Mouse (Mus musculus) G1E (cell line): Measurements from ENCODE around the gene Sppl3. TPM values are rescaled to one million over a fixed set of nuclear protein-coding genes. Genes with fewer than 3 reads are reported as not detected.

Experiments used
- ATAC-seq: 2 replicates; pipeline ENCODE4 v1.8.0; 2016; ENCODE audit warnings: mild to moderate bottlenecking; ENCODE audit not compliant: insufficient number of reproducible peaks, poor library complexity, low FRiP score, severe bottlenecking; ENCODE audit errors: extremely low read depth
- DNase-seq: peaks from one replicate; pipeline ENCODE4 v3.0.0; 2012; ENCODE audit warnings: low spot score
- H3K27me3 ChIP-seq: 2 replicates; pipeline ENCODE4 v1.6.1; 2012; ENCODE audit warnings: mild to moderate bottlenecking, low read length, inconsistent platforms; ENCODE audit not compliant: insufficient read depth
- H3K36me3 ChIP-seq: replicated peaks from 2 replicates; pipeline ENCODE3; 2012; ENCODE audit warnings: mild to moderate bottlenecking, inconsistent platforms
- H3K4me1 ChIP-seq: 2 replicates; pipeline ENCODE4 v1.6.1; 2012; ENCODE audit warnings: low read depth, low read length, inconsistent platforms, mixed read lengths; ENCODE audit not compliant: insufficient read depth
- H3K4me3 ChIP-seq: 2 replicates; pipeline ENCODE4 v1.5.1; 2012; ENCODE audit warnings: low read depth, mild to moderate bottlenecking, inconsistent platforms, low read length, moderate library complexity, mixed read lengths
- H3K9me3 ChIP-seq: replicated peaks from 2 replicates; pipeline ENCODE4 v1.6.1; 2012; ENCODE audit warnings: inconsistent platforms
- CTCF ChIP-seq: IDR thresholded peaks from 2 replicates; pipeline ENCODE4 v1.5.1; 2012; ENCODE audit warnings: low read depth, low read length, inconsistent platforms, mixed read lengths
- GATA1 ChIP-seq: IDR thresholded peaks from 2 replicates; pipeline ENCODE4 v1.6.1; 2012; ENCODE audit warnings: borderline replicate concordance, low read length, inconsistent platforms, mixed read lengths
- GATA2 ChIP-seq: IDR thresholded peaks from 2 replicates; pipeline ENCODE4 v1.6.1; 2012; ENCODE audit warnings: low read depth, low read length, inconsistent platforms, borderline replicate concordance
- POLR2AphosphoS5 ChIP-seq: IDR thresholded peaks from 2 replicates; pipeline ENCODE4 v1.6.1; 2012; ENCODE audit warnings: low read depth, low read length, inconsistent platforms; ENCODE audit not compliant: insufficient replicate concordance
- TAL1 ChIP-seq: conservative IDR thresholded peaks from 2 replicates; pipeline ENCODE4 v1.6.1; 2012; ENCODE audit warnings: low read depth, low read length, inconsistent platforms, mixed read lengths
- polyA plus RNA-seq: library from polyadenylated mRNA; stranded (reverse); fragments of >175 nt; gene quantifications from 2 replicates; pipeline ENCODE4 v1.2.3, GENCODE M21; 2012
- total RNA-seq, 2 experiments: library from RNA; stranded (forward) in 1 of 2; stranded (reverse) in 1 of 2; fragments of 200-1000 nt in 1 of 2; fragments of >200 nt in 1 of 2; fragmentation: Nextera tagmentation in 1 of 2; gene quantifications; 2 replicates each; pipeline ENCODE4 v1.2.3; 2014 to 2017

Sppl3 gene
- total and polyA plus RNA-seq, 3 experiments = 29.5 to 69.2 (median 35.9) TPM

DNA sequence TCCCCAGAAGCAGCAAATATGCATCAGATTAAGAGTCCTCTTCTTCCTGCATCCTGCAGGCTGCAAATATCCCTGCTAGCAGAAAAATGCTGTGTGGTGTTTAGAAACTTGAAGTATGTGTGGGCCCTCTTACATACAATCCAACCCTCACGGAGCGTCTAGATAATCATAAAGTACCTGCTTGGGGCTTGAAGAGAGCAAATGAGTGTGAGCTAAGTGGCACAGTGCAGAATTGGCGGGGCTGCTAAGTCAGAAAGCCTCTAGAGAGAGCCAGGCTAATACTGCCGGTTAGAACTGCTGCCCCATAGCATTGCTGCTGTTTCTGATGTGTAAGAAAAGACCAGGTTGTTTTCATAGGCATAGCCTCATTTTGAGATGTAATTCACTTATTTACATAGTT lies 18.0 kb downstream of the Sppl3 start:
- Histone ChIP-seq H3K9me3 (peaks cover 5% of the 10 kb centered on the region), H3K4me1 (peaks cover 63% of the 10 kb centered on the region), H3K27me3 (no peaks in the 10 kb centered on the region), H3K36me3 (peaks cover 69% of the 10 kb centered on the region), H3K4me3 (no peak overlapping the region)
- DNase-seq (no peak), ATAC-seq (no peak)
- no peak for TF ChIP-seq TAL1
- no peak for TF ChIP-seq GATA1
- TF ChIP-seq CTCF = no peak
- TF ChIP-seq GATA2 = no peak
- TF ChIP-seq POLR2AphosphoS5 = no peak

DNA sequence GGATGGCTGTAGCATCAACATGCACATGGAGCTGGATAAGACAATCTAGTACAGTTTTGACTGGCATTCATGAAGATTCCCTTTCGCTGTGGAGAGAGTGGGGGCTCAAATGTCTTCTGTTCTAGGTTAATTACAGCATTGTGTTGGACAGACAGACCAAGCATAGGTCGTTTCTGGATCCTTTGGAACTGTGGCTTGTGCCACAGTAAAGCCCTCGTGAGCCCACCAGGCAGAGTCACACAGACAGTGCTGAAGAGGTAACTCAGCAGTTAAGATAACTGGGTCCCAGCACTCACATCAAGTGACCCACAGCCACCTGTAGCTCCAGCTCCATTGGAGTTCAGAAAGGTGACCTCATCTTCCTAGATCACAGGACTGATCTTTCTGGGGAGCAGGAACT lies 18.6 kb downstream of the Sppl3 start:
- peaks cover 5% of the 10 kb centered on the region for H3K9me3 ChIP-seq
- TF ChIP-seq CTCF (no peak), GATA2 (no peak), TAL1 (no peak), POLR2AphosphoS5 (no peak), GATA1 (no peak)

DNA sequence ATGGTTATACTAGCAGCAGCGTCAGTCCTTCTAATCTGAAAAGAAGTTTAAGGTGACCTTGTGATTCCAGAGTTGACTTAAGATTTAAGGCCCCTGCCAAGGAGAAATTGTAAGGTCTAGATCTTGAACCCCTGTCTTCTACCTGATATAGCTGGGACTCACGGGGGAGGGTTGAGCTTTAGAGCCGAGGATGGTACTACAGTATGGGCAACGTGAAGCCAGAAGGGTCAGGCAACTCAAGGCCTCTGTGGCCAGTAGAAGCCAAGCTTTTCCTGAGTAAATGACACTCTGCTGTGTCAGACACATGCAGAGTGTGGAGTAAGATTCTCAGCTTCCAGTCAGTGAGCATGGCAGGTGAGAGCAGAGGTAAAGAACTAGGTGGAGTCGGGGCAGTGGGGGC lies 20.6 kb downstream of the Sppl3 start:
- ATAC-seq = no peak
- no peak for DNase-seq
- TF ChIP-seq GATA2 = no peak
- no peak for TF ChIP-seq TAL1
- no peak for TF ChIP-seq POLR2AphosphoS5
- TF ChIP-seq GATA1 = no peak
- no peak for TF ChIP-seq CTCF
- H3K36me3 ChIP-seq = peaks cover 72% of the 10 kb centered on the region
- peaks cover 64% of the 10 kb centered on the region for H3K4me1 ChIP-seq
- no peaks in the 10 kb centered on the region for H3K27me3 ChIP-seq
- peaks cover 5% of the 10 kb centered on the region for H3K9me3 ChIP-seq
- no peak overlapping the region for H3K4me3 ChIP-seq

More for the DNA sequence above, 18.6 kb downstream of the Sppl3 start:
- ATAC-seq (no peak), DNase-seq (no peak)
- Histone ChIP-seq H3K4me3 (no peak overlapping the region), H3K36me3 (peaks cover 69% of the 10 kb centered on the region), H3K4me1 (peaks cover 61% of the 10 kb centered on the region), H3K27me3 (no peaks in the 10 kb centered on the region)

DNA sequence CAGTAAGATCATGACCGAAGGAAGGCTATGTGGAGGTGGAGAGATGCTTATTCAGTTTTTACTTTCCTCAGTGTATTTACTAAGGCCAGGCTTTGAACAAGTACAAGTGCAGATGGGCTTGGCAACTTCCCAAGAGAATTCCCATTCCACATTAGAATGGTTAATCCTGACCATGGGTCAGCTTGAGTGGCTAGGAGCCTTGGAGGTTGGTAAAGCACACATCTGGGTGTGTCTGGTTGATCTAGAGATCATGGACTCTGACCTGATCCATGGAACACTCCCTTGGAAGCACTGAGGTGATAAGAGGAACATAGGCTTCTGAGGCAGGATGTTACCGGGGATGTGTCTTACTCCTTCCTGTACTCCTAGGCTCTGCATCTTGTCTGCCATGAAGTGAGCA lies 21.7 kb downstream of the Sppl3 start:
- peaks cover 65% of the 10 kb centered on the region for H3K4me1 ChIP-seq
- no peak overlapping the region for H3K4me3 ChIP-seq
- no peaks in the 10 kb centered on the region for H3K27me3 ChIP-seq
- ATAC-seq (no peak), DNase-seq (no peak)
- TF ChIP-seq POLR2AphosphoS5 (no peak), GATA2 (no peak), TAL1 (no peak), GATA1 (no peak), CTCF (no peak)
- H3K9me3 ChIP-seq = peaks cover 5% of the 10 kb centered on the region
- H3K36me3 ChIP-seq = peaks cover 71% of the 10 kb centered on the region

DNA sequence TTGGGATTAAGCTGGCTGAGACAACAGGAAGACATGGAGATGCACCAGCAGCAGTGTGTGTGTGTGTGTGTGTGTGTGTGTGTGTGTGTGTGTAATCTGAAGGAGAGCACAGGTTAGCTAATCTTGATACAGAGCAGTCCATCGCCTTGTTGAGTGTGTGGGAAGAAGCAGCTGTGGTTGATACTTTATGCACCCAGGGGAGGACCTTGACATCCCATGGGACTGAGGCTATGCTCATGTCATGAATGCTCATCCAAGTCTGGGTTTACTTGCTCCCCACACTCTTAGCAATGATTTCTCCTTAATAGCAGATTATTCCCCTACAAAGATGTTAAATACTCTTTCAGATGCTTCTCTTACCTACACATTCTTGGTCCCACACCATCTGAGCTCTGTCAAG lies 24.3 kb downstream of the Sppl3 start:
- Histone ChIP-seq H3K36me3 (peaks cover 60% of the 10 kb centered on the region), H3K4me3 (no peak overlapping the region), H3K27me3 (no peaks in the 10 kb centered on the region), H3K9me3 (no peaks in the 10 kb centered on the region), H3K4me1 (peaks cover 63% of the 10 kb centered on the region)
- DNase-seq (no peak), ATAC-seq (no peak)
- TF ChIP-seq GATA2 (no peak), CTCF (no peak), TAL1 (no peak), POLR2AphosphoS5 (no peak), GATA1 (no peak)

DNA sequence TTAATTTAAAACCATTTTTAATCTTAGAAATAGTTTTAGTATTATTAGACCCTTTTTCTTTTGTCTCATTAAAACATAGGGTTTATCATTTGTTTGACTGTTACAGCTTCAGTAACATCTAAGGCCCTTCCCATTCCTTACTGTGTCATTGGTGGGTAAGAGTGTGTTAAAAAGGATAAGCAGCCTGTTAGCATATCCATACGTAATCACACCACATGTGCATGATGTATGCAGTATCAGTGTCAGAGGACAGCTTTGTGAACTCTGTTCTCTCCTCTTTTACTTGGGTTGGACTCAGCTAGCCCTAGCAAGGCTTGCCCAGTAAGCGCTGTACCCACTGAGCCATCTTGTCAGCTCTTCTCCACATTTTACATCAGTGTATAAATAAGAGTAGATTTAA lies 26.2 kb downstream of the Sppl3 start:
- Histone ChIP-seq H3K4me1 (peaks cover 55% of the 10 kb centered on the region), H3K27me3 (no peaks in the 10 kb centered on the region), H3K4me3 (no peak overlapping the region), H3K9me3 (no peaks in the 10 kb centered on the region), H3K36me3 (peaks cover 50% of the 10 kb centered on the region)
- no peak for TF ChIP-seq POLR2AphosphoS5
- TF ChIP-seq TAL1 = no peak
- no peak for TF ChIP-seq GATA1
- TF ChIP-seq GATA2 = no peak
- TF ChIP-seq CTCF = no peak
- DNase-seq (no peak), ATAC-seq (no peak)

DNA sequence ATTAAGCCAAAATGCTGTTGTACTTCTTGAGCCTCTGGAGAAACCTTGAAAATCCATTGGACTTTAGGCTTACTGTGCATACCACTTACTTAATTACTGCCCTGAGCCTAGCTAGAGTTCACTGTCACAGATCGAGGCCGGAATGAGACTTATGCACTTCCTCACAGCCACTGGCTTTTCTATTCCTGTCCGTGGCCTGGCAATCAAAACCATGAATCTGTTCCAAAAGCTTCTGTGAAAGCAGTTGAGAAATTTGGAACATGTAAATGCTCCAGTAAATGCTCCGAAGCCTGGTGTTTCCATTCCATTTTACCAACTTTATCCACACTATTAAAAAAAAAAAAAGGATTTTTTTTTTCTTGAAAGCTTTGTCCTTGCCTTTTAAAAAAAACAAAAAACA lies 29.8 kb downstream of the Sppl3 start:
- peaks cover 44% of the 10 kb centered on the region for H3K4me1 ChIP-seq
- ATAC-seq = no peak
- TF ChIP-seq TAL1 (no peak), CTCF (no peak), GATA2 (no peak)

More for the DNA sequence above, 29.8 kb downstream of the Sppl3 start:
- no peak overlapping the region for H3K4me3 ChIP-seq
- no peaks in the 10 kb centered on the region for H3K27me3 ChIP-seq
- peaks cover 42% of the 10 kb centered on the region for H3K36me3 ChIP-seq
- H3K9me3 ChIP-seq = no peaks in the 10 kb centered on the region
- DNase-seq = no peak
